Mouse (Mus musculus) c-Kit-positive CD71-positive TER-119-positive erythroid progenitor cells, embryonic 14.5 days (primary cell): Measurements from ENCODE around the gene Trex1.

Source experiments
- DNase-seq: peaks from one replicate; pipeline ENCODE4 v3.0.0-alpha.2; 2013; ENCODE audit warnings: low spot score

Trex1 gene

GRCm38 (mm10) chr9:109059136-109059903, at the start of gene Trex1:
Gene Trex1 (minus strand): TSS chr9:109059734.
- DNase-seq: peak; percentile 83

- no peak for DNase-seq
Observed at GRCm38 (mm10) chr9:109107341-109107740, 47.8 kb upstream of the Trex1 start.

DNA sequence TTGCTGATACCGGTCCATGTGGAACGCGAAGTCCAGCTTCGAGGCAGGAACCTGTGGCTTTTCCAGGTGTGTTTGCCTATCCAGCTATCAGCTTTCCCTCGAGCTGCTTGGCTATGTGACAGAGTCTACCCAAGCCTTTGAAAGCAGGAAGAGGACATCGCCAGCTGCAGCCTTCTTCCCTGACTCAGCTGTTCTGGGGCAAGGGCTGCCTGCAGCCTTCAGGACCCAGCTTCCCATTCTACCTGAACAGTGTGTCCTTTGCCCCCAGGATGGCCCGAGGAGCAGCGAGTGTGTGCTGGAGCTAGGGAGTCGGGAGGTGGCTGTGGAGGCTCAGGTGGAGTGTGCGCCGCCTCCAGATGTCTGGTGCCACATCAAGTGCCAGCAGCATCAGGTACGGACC, 46.1 kb upstream of the Trex1 start:
- no peak for DNase-seq

GRCm38 (mm10) chr9:109105011-109105410, 45.5 kb upstream of the Trex1 start:
- DNase-seq: no peak

GRCm38 (mm10) chr9:109104083-109104482, 44.5 kb upstream of the Trex1 start:
- DNase-seq: no peak

- no peak for DNase-seq
Observed at GRCm38 (mm10) chr9:109103250-109103649, 43.7 kb upstream of the Trex1 start.

DNA sequence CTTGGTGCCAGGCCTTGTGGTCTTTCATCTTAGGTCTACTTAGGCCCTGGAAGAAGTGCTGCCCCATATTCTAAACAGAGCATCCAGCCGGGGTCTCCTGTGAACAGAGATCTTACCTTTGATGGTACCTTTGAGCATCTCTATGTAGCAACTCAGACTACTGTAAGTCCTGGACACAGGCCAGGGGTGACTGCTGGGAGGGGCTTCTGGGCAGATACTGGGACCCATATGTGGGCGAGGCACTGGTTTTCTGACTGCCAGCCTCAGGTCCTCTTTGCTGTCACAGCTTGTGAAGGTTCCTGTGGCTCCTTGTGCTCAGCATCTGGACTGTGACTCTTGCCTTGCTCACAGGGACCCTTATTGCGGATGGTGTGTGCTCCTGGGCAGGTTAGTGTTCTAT, 43.0 kb upstream of the Trex1 start:
- no peak for DNase-seq

- DNase-seq: no peak
Observed at GRCm38 (mm10) chr9:109101933-109102445, 42.5 kb upstream of the Trex1 start.

DNA sequence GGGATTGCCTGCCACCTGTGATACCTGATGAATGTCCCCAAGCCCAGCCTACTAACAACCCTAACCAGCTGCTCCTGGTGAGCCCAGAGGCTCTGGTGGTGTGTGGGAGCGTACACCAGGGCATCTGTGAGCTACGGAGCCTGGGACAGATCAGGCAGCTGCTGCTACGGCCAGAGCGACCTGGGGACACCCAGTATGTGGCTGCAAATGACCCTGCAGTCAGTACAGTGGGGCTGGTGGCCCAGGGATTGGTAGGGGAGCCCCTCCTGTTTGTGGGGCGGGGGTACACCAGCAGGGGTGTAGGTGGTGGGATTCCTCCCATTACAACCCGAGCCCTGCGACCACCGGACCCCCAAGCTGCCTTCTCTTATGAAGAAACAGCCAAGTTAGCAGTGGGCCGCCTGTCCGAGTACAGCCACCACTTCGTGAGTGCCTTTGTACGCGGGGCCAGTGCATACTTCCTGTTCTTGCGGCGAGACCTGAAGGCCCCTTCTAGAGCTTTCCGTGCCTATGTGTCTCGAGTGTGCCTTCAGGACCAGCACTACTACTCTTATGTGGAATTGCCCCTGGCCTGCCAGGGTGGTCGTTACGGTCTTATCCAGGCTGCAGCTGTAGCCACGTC, 40.9 kb upstream of the Trex1 start:
- no peak for DNase-seq

DNA sequence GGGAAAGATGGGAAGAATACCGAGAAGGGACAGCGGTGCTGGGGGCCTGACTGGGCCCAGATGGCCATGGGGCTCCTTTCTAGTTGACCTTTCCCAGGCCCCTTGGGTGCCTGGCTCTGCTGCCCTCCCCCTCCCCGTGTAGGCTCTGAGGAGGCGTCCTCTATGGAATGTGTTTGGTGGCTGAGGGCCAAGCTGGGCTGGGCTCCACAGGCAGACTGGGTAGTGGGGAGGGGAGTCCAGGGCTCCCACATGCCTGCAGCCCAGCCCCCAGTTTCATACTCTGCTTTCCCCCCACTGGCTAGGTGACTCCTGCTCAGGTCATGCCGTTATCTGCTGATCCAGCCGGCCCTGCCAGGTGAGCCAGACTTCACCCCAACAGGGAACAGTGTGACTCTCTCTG, 39.4 kb upstream of the Trex1 start:
- DNase-seq: no peak

DNA sequence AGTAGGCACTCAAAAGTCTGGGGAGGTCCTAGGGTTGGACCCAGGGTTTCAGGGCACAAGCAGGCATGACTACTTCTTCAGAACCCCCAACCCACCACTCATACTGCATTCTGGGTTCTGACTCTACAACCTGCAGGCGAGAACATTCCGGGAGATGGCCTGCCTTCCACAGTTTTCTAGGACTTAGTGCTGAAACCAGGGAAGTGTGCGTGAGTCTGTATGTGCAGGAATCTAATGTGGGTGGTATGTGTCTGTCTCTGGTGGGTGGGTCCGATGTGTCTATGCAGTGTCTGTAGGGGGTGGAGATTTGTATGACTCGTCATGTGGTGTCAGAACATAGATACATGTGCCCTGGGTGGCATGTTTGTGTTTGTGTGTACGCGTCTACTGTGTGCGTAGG, 38.8 kb upstream of the Trex1 start:
- no peak for DNase-seq

- no peak for DNase-seq
Observed at GRCm38 (mm10) chr9:109097831-109098230, 38.3 kb upstream of the Trex1 start.

DNA sequence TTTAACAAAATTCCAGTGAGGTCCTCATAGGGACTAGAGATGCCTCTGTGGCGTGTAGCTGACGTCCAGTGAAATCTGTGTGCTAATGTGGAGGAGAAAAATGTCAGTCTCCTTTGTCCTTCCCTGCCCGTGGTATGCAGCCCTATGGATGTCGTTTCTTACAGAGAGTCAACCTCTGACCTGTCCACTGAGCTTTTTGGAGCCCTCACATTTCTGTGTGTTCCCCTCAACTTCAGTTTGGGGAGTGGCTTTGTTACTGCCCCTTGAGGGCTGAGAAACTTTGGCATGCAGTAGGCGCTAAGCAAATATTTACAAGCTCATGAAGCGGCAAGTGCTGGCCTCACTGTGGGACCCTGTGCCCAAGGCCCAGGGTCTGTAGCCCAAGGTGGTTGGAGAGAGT, 37.8 kb upstream of the Trex1 start:
- no peak for DNase-seq

- no peak for DNase-seq
Observed at GRCm38 (mm10) chr9:109096856-109097255, 37.3 kb upstream of the Trex1 start.

DNA sequence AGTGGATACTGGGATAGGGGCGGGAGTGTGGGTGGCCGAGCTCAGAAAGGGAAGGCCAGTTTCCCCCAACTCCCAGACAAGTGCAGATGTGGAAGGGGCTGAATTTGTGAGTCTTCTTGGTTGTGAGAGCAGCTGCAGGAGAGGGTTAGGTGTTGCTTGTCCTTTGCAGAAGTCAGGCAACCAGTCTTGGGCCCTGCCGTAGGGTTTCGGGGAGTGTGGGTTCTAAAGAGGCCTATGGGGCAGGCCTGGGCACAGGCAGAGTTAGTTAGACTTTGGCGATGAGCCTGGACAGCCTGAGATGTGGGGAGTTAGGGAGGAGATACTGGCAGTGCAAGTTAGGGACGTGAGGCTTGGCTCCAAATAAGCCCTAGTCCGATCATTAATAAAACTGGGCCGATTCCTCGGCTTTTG, 36.7 kb upstream of the Trex1 start:
- DNase-seq: no peak

DNA sequence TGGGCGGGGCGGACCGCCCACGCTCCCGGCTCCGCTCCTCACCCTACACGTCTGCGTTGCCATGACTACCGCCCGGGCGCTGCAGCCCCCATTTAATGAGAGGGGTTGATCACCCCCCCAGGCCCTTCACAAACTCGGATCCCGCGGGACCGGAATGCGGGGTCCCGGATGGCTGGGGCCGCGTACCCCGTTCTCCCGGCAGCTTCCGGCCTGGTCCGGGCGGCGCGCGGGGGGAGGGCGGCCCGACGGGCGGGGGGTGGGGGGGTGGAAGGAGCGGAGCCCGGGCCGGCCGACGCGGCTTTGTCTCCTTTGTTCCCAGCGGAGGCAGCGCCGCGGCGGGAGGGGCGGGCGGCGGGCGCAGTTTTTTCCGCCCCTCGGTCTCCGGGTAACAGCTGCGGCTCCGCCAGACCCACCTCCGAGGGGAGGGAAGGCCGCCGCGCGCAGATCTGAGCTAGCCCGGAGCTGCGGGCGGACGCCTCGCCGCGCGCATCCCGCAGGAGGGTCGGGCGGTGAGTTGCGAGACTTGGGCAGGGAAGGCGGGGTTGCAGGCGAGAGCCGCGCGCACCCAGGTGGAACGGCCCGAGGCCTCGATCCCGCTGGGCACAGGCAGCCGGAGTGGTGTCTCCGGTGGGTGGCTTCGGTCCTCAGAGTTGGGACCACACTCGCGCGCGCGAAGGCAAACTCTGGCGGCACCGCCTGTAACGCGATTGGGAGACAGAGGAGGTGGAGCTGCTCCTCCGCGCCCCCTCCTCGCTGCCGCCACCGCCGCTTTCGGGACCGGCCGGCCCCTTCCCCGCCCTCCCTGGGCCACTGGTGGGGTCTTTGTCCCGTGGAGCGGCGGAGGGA, 35.8 kb upstream of the Trex1 start, which contains the start of gene Plxnb1:
Plxnb1 (plus strand) TSS at position 253 of the 846 bp plus-strand sequence.
- DNase-seq: no peak

GRCm38 (mm10) chr9:109094553-109095136, 35.1 kb upstream of the Trex1 start:
- DNase-seq: no peak

DNA sequence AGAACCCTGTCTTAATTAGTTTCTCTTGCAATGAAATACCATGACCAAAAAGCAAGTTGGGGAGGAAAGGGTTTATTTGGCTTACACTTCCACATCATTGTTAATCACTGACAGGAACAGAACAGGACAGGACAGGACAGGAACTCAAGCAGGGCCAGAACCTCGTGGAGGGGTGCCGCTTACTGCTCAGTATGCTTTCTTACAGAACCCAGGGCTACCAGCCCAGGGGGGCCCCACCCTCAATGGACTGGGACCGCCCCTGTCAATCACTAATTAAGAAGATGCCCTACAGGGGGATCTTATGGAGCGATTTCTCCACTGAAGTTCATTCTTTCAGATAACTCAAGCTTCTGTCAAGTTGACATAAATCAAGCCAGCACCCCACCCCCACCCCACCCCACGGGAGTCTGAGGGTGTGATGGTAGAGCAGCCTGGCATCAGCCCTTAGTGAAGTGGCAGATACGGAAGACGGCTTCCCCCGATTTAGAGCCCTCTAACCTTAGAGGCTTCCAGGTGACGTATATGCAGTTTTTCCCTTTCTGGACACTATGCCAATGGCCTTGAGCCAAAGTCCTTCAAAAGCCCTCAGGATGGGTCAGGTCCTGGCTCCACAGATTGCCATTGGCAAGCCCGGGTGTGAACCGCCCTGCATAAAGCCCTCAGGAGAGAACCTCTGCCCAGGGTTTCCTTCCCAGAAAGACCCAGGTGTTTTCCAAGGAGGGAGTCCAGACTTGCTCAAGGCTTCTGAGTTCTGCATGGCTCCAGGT, 34.4 kb upstream of the Trex1 start:
- DNase-seq: no peak

DNA sequence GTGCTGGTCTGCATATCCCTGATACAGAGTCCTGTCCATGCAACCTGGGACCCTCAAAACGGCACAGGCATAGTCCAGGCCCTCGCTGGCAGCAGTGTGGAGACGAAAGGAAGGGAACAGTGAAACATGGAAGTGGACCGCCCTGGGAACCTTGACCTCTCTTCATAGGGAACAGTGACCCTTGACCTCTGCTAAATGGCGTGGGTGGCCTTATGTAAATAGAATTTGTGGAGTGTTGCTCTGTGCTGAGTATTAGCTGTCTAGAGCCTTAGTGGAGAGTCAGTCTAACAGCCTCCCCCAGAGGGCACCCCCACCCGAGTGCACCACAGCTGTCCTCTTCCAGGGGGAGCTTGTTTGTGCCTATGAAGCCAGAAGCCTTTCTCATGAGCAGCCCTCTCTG, 33.3 kb upstream of the Trex1 start:
- no peak for DNase-seq

DNA sequence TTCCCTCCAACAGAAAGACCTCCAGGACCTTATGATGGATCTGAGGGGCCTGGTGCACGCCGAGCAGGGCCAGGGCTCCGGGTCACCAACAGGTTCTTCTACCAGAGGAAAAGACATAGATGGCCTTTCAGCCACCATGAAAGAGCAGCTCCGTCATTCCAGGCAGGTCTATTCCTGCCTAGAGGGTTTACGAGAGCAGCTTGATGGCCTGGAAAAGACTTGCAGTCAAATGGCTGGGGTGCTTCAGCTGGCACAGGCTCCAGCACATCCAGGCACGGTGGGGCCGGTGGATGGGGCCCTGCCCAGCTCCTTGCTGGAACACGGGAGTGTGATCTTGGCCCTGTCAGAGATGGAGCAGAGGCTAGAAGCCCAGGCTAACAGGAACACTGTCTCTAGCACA, 32.3 kb upstream of the Trex1 start:
- DNase-seq: no peak

- no peak for DNase-seq
Observed at GRCm38 (mm10) chr9:109090446-109090845, 30.9 kb upstream of the Trex1 start.
